Mouse (Mus musculus): ENCODE results near the gene Bex4. TPM values are rescaled to one million over a fixed set of nuclear protein-coding genes. Genes with fewer than 3 reads are reported as not detected.
"Not testable (repeated sequence)": the region's sequence is repeated elsewhere in the genome, so short reads cannot be mapped to it uniquely, and the experiment has no call there.

Bex4 gene
- polyA plus RNA-seq (2012; rRNA removed) (73.5 and 131 TPM in 2 replicates), polyA plus RNA-seq (2014; fragmentation: Nextera tagmentation; extraction: Ambion mirVana) (154 and 162 TPM in 2 replicates)

DNA sequence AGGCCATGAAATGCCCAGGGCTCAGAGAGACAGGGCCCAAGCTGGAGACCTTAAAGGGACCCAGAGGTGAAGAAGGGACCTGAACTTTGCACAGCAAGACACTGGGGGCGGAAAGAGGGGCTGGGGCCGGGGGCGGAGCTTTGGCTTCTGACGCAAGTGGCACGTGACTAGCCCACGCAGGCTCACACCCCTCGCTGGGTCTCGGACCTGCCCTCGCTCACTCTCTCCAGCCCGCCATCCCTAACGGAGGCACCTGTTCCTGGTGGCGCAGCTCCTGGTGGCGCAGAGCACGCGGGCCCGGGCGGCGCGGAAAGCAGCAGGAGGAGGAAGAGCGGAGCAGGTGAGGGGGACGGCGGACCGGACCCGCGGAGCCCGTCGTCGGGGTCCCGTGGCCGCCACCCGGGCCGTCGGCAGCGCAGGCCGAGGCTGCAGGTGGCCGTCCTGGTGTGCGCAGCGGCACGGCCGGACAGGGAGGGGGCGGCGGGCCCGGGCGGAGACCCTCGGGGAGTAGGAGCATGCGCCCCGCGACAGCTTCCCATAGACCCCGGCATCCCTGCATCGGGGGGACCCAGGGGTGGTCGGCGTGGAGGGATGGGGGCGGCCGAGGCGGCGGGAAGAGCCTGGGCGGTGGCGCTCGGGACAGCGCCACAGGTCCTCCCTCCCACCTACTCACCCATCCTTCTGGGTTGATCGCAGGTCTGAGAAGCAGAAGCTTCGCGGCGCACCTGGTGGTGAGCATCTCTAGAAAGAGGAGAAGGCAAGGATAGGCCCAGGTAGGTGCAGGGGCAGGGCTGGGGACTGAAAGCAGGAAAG is at the start of gene Bex4:
Gene Bex4, plus strand, starts transcription at position 170 of the 813 bp plus-strand sequence.
- not testable (repeated sequence) for DNase-seq (ENCODE audit: low read depth in 3 of 3, low spot score in 3 of 3); H3K27me3 ChIP-seq (ENCODE audit: control insufficient read depth, insufficient read depth, low read length); H3K36me3 ChIP-seq (replicated peaks; ENCODE audit: control insufficient read depth, insufficient read depth, low read depth); H3K9me3 ChIP-seq (ENCODE audit: control insufficient read depth, low read length)
- Histone ChIP-seq H3K4me2 (ENCODE audit: low read depth) (peak within 1 kb of the TSS; percentile 60), H3K4me1 (replicated peaks; ENCODE audit: control insufficient read depth in 2 of 2, insufficient read depth in 2 of 2, low read length in 1 of 2) (peaks cover 20 to 22% of the 10 kb centered on the region in 2 experiments), H3K9ac (replicated peaks) (peak within 1 kb of the TSS; percentile 69), H3K4me3 (ENCODE audit: insufficient read depth in 1 of 2, low read depth in 2 of 2, low read length in 2 of 2) (peak within 1 kb of the TSS; percentile 63 to 95), H3K27ac (peak within 1 kb of the TSS; percentile 52)
- 8% methylated on average over 15 of the region's 64 CpGs for WGBS (ENCODE audit: insufficient replicate concordance)
- ATAC-seq (ENCODE audit: insufficient read depth), result peak; percentile 62

DNA sequence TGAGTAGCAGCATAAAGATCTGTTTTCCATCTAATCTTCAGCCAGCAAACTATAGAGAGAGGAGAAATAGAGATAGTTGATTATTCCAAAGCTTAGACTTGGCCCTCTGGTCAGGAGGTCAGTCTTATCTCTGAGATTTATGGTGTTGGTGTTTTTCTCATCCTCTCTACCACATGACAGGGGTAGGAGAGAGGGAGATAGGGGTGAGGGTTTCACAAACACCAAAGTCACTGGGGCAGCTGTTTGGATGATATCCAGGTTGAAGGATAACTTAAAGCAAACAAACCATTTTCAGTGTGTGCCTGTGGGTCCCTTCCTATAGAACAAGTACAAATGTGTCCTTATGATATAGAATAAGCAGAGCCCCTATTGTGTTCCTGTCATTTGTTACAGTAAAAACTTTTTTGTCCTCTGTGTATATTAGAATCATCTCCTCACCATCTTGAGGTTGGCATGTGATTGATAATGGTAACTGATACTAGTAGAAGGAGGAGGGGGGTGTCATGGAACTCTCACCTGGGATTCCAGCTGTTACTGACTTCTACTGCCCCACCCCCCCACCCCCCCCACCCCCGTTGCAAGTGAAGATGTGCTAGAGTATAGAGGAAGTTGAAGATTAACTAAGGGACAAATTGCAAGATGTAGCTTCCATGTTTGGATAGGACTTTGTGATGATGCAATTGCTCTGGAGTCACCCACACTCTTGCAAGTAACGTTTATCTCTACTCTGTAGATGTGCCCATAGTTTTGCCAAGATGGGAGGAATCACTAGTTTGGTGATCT is 46.1 kb upstream of the Bex4 start:
- Histone ChIP-seq H3K4me2 (ENCODE audit: low read depth) (no peak overlapping the region), H3K36me3 (replicated peaks; ENCODE audit: control insufficient read depth, insufficient read depth, low read depth) (no peaks in the 10 kb centered on the region), H3K4me3 (ENCODE audit: insufficient read depth in 1 of 2, low read depth in 2 of 2, low read length in 2 of 2) (no peak overlapping the region), H3K27me3 (ENCODE audit: control insufficient read depth, insufficient read depth, low read length) (no peaks in the 10 kb centered on the region), H3K9ac (replicated peaks) (no peak overlapping the region), H3K9me3 (ENCODE audit: control insufficient read depth, low read length) (no peaks in the 10 kb centered on the region), H3K4me1 (replicated peaks; ENCODE audit: control insufficient read depth in 2 of 2, insufficient read depth in 2 of 2, low read length in 1 of 2) (no peaks in the 10 kb centered on the region), H3K27ac (no peak overlapping the region)
- DNase-seq (ENCODE audit: low read depth in 3 of 3, low spot score in 3 of 3) (peak in 2 of 3 experiments; percentile 5 to 7), ATAC-seq (ENCODE audit: insufficient read depth) (peak; percentile 59; the same call in 1 of the 2 replicates)
- WGBS (ENCODE audit: insufficient replicate concordance), result 32% methylated on average over 2 of the region's 2 CpGs
- TF ChIP-seq CTCF (IDR thresholded peaks at IDR 0.05; ENCODE audit: low read depth), result no peak
- no peak for TF ChIP-seq EP300 (IDR thresholded peaks at IDR 0.05; ENCODE audit: low read depth)

DNA sequence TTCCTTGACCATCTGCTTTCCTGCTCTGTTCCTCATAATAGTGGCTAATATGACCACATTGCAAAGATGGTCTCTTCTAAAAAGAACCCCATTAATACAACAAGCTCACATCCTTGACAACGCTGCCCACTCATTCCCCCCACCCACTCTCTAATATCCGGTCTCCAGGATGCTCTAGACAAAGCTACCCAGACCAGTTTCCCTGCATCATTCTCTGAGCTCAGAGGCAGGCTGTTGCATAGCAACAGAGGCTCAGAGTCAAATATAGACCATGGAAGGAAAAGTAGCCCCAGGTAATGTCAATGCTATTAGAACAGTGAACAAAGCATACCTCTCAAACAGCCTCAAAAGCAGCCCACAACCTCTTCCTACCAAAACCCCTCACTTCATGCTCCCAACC is 44.4 kb upstream of the Bex4 start:
- no peak for DNase-seq (ENCODE audit: low read depth in 3 of 3, low spot score in 3 of 3)
- H3K9ac ChIP-seq (replicated peaks), result no peak overlapping the region
- TF ChIP-seq CTCF (IDR thresholded peaks at IDR 0.05; ENCODE audit: low read depth), result no peak
- TF ChIP-seq EP300 (IDR thresholded peaks at IDR 0.05; ENCODE audit: low read depth), result no peak

DNA sequence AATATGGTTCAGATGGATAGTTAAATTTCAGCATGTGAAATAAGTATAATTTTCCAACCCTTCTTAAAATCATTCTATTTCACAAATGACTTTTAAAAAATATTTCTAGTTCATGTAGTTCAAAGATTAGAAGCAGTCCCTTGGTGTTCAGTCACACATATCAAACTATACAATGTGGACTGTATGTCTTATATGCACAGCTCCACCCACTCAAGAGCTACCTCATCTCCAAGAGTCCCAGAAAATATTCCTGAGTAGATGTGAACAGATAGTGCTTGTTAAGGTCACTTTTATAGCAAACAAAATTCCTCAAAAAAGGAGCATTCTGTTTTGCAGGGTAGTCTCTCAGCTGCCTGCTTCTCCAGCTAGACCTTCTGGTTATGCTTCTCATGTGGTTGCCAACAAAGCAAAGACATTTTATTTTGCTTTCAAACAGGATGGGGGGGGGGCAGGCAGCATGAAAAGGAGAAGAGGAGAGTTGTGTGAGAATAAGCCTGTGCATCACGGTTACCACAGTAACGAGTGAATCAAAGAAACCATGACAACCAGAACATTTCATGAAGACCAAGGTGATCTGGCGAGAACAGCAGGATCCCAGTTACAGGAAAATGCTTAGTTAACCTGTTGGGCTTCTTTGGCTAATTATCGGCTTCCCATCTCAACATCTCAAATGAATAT is 34.6 kb upstream of the Bex4 start:
- Histone ChIP-seq H3K9ac (replicated peaks) (no peak overlapping the region), H3K36me3 (replicated peaks; ENCODE audit: control insufficient read depth, insufficient read depth, low read depth) (no peaks in the 10 kb centered on the region), H3K9me3 (ENCODE audit: control insufficient read depth, low read length) (no peaks in the 10 kb centered on the region), H3K27ac (no peak overlapping the region), H3K4me1 (replicated peaks; ENCODE audit: control insufficient read depth in 2 of 2, insufficient read depth in 2 of 2, low read length in 1 of 2) (no peaks in the 10 kb centered on the region), H3K27me3 (ENCODE audit: control insufficient read depth, insufficient read depth, low read length) (no peaks in the 10 kb centered on the region), H3K4me2 (ENCODE audit: low read depth) (no peak overlapping the region), H3K4me3 (ENCODE audit: insufficient read depth in 1 of 2, low read depth in 2 of 2, low read length in 2 of 2) (no peak overlapping the region)
- no peak for TF ChIP-seq CTCF (IDR thresholded peaks at IDR 0.05; ENCODE audit: low read depth)
- no peak for TF ChIP-seq EP300 (IDR thresholded peaks at IDR 0.05; ENCODE audit: low read depth)
- no peak for DNase-seq (ENCODE audit: low read depth in 3 of 3, low spot score in 3 of 3)
- 51% methylated on average over 4 of the region's 4 CpGs for WGBS (ENCODE audit: insufficient replicate concordance)
- ATAC-seq (ENCODE audit: insufficient read depth), result no peak

More for the DNA sequence above, 44.4 kb upstream of the Bex4 start:
- no peaks in the 10 kb centered on the region for H3K27me3 ChIP-seq (ENCODE audit: control insufficient read depth, insufficient read depth, low read length)
- H3K36me3 ChIP-seq (replicated peaks; ENCODE audit: control insufficient read depth, insufficient read depth, low read depth), result no peaks in the 10 kb centered on the region
- H3K9me3 ChIP-seq (ENCODE audit: control insufficient read depth, low read length), result no peaks in the 10 kb centered on the region
- ATAC-seq (ENCODE audit: insufficient read depth), result no peak
- no peak overlapping the region for H3K27ac ChIP-seq
- no peak overlapping the region for H3K4me2 ChIP-seq (ENCODE audit: low read depth)
- WGBS (ENCODE audit: insufficient replicate concordance), result 42% methylated on average over 2 of the region's 2 CpGs
- H3K4me3 ChIP-seq (ENCODE audit: insufficient read depth in 1 of 2, low read depth in 2 of 2, low read length in 2 of 2), result no peak overlapping the region
- H3K4me1 ChIP-seq (replicated peaks; ENCODE audit: control insufficient read depth in 2 of 2, insufficient read depth in 2 of 2, low read length in 1 of 2), result no peaks in the 10 kb centered on the region

Measured in liver, embryonic 14.5 days (tissue).